Mouse (Mus musculus): ENCODE results near the gene Dpp6.

Gene Dpp6

GRCm38 (mm10) chr5:26816975-26817941, at the start of gene Dpp6:
Gene Dpp6 (plus strand): TSS chr5:26817203.
- DNase-seq: peak; percentile 7

- no peak for DNase-seq
These were observed 33.0 kb upstream of the Dpp6 start for GRCm38 (mm10) chr5:26783955-26784354.

- DNase-seq: no peak
These were observed 21.5 kb upstream of the Dpp6 start for GRCm38 (mm10) chr5:26795524-26795923.

GRCm38 (mm10) chr5:26835972-26836371, 19.0 kb downstream of the Dpp6 start:
- DNase-seq: no peak

GRCm38 (mm10) chr5:26841151-26841550, 24.1 kb downstream of the Dpp6 start:
- no peak for DNase-seq

GRCm38 (mm10) chr5:26854746-26855145, 37.7 kb downstream of the Dpp6 start:
- no peak for DNase-seq

GRCm38 (mm10) chr5:26875449-26875848, 58.4 kb downstream of the Dpp6 start:
- DNase-seq: no peak

GRCm38 (mm10) chr5:26887496-26887895, 70.5 kb downstream of the Dpp6 start:
- DNase-seq: no peak

GRCm38 (mm10) chr5:26888080-26888479, 71.1 kb downstream of the Dpp6 start:
- DNase-seq: no peak

- peak; percentile 15 for DNase-seq
These were observed 77.3 kb downstream of the Dpp6 start for GRCm38 (mm10) chr5:26894346-26894745.

- DNase-seq: peak; percentile 52
These were observed 86.8 kb downstream of the Dpp6 start for GRCm38 (mm10) chr5:26903786-26904185.

- DNase-seq: peak; percentile 94
These were observed 87.5 kb downstream of the Dpp6 start for GRCm38 (mm10) chr5:26904324-26905041.

GRCm38 (mm10) chr5:26907151-26907550, 90.1 kb downstream of the Dpp6 start:
- no peak for DNase-seq

GRCm38 (mm10) chr5:26908612-26909011, 91.6 kb downstream of the Dpp6 start:
- no peak for DNase-seq

GRCm38 (mm10) chr5:26910353-26910752, 93.3 kb downstream of the Dpp6 start:
- no peak for DNase-seq

GRCm38 (mm10) chr5:26911965-26912364, 95.0 kb downstream of the Dpp6 start:
- DNase-seq: no peak

GRCm38 (mm10) chr5:26918763-26919162, 101.8 kb downstream of the Dpp6 start:
- DNase-seq: no peak

- DNase-seq: no peak
These were observed 107.5 kb downstream of the Dpp6 start for GRCm38 (mm10) chr5:26924552-26924951.

GRCm38 (mm10) chr5:26932413-26933122, 115.6 kb downstream of the Dpp6 start:
- DNase-seq: peak; percentile 49

- no peak for DNase-seq
These were observed 117.9 kb downstream of the Dpp6 start for GRCm38 (mm10) chr5:26934911-26935310.

- DNase-seq: no peak
These were observed 124.5 kb downstream of the Dpp6 start for GRCm38 (mm10) chr5:26941471-26941870.

GRCm38 (mm10) chr5:26945169-26945920, 128.3 kb downstream of the Dpp6 start:
- no peak for DNase-seq
